Mouse (Mus musculus): Measurements from ENCODE around the gene Rps12. TPM values are rescaled to one million over a fixed set of nuclear protein-coding genes. Genes with fewer than 3 reads are reported as not detected.

Gene Rps12
- total and polyA plus RNA-seq, 2 experiments from 2014 or later: 86.0 to 3,021 TPM

DNA sequence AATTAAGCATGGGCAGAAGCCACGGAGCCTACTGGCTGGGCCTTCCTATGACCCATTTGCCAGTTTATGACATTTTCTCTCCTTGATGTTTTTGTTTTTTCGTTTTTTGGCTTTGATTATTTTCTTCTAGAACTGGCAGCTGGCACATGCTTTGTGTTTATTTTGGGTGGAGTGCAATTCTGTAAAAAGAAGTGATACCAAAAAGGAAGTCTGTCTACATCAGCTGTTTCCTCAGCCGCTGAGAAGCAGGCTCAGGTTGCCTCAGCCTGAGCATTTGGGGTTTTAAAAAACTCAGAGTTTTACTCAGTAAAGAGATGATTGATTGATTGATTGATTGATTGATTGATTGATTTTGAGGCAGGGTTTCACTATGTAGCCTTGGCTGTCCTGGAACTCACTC lies 15.8 kb upstream of the Rps12 start:
- DNase-seq (ENCODE audit: low spot score) (no peak), ATAC-seq (ENCODE audit: insufficient read depth, low read depth) (no peak)
- Histone ChIP-seq H3K4me2 (ENCODE audit: low read depth, low read length) (no peak overlapping the region), H3K27me3 (ENCODE audit: control insufficient read depth, insufficient read depth, low read length) (no peaks in the 10 kb centered on the region), H3K4me1 (ENCODE audit: control insufficient read depth, insufficient read depth) (no peaks in the 10 kb centered on the region), H3K9me3 (replicated peaks; ENCODE audit: control insufficient read depth, low read length) (no peaks in the 10 kb centered on the region), H3K9ac (replicated peaks; ENCODE audit: low read depth, low read length) (no peak overlapping the region), H3K27ac (ENCODE audit: low read depth) (no peak overlapping the region), H3K36me3 (replicated peaks; ENCODE audit: control insufficient read depth, insufficient read depth, low read length) (peaks cover 32% of the 10 kb centered on the region), H3K4me3 (ENCODE audit: low read depth, low read length) (no peak overlapping the region)
- 41% methylated on average over 3 of the region's 3 CpGs for WGBS
- no peak for TF ChIP-seq CTCF (IDR thresholded peaks at IDR 0.05; ENCODE audit: low read depth)
- no peak for TF ChIP-seq EP300 (IDR thresholded peaks at IDR 0.05; ENCODE audit: low read depth)

GRCm38 (mm10) chr10:23799933-23800332 lies 12.9 kb upstream of the Rps12 start:
- no peak for TF ChIP-seq CTCF (IDR thresholded peaks at IDR 0.05; ENCODE audit: low read depth)
- no peak overlapping the region for H3K4me2 ChIP-seq (ENCODE audit: low read depth, low read length)
- DNase-seq (ENCODE audit: low spot score): no peak
- H3K9me3 ChIP-seq (replicated peaks; ENCODE audit: control insufficient read depth, low read length): no peaks in the 10 kb centered on the region
- peaks cover 26% of the 10 kb centered on the region for H3K36me3 ChIP-seq (replicated peaks; ENCODE audit: control insufficient read depth, insufficient read depth, low read length)
- WGBS: 65% methylated on average over 3 of the region's 3 CpGs
- H3K9ac ChIP-seq (replicated peaks; ENCODE audit: low read depth, low read length): no peak overlapping the region
- no peak overlapping the region for H3K27ac ChIP-seq (ENCODE audit: low read depth)
- H3K4me3 ChIP-seq (ENCODE audit: low read depth, low read length): no peak overlapping the region
- H3K4me1 ChIP-seq (ENCODE audit: control insufficient read depth, insufficient read depth): no peaks in the 10 kb centered on the region
- H3K27me3 ChIP-seq (ENCODE audit: control insufficient read depth, insufficient read depth, low read length): no peaks in the 10 kb centered on the region
- ATAC-seq (ENCODE audit: insufficient read depth, low read depth): no peak

GRCm38 (mm10) chr10:23798142-23798541 lies 11.1 kb upstream of the Rps12 start:
- no peaks in the 10 kb centered on the region for H3K27me3 ChIP-seq (ENCODE audit: control insufficient read depth, insufficient read depth, low read length)
- DNase-seq (ENCODE audit: low spot score) (no peak), ATAC-seq (ENCODE audit: insufficient read depth, low read depth) (no peak)
- peaks cover 19% of the 10 kb centered on the region for H3K36me3 ChIP-seq (replicated peaks; ENCODE audit: control insufficient read depth, insufficient read depth, low read length)
- H3K4me3 ChIP-seq (ENCODE audit: low read depth, low read length): no peak overlapping the region
- no peak for TF ChIP-seq CTCF (IDR thresholded peaks at IDR 0.05; ENCODE audit: low read depth)
- H3K4me1 ChIP-seq (ENCODE audit: control insufficient read depth, insufficient read depth): no peaks in the 10 kb centered on the region
- H3K9ac ChIP-seq (replicated peaks; ENCODE audit: low read depth, low read length): no peak overlapping the region
- H3K4me2 ChIP-seq (ENCODE audit: low read depth, low read length): no peak overlapping the region
- no peak overlapping the region for H3K27ac ChIP-seq (ENCODE audit: low read depth)
- no peaks in the 10 kb centered on the region for H3K9me3 ChIP-seq (replicated peaks; ENCODE audit: control insufficient read depth, low read length)
- WGBS: 88% methylated on average over 1 of the region's 1 CpGs

DNA sequence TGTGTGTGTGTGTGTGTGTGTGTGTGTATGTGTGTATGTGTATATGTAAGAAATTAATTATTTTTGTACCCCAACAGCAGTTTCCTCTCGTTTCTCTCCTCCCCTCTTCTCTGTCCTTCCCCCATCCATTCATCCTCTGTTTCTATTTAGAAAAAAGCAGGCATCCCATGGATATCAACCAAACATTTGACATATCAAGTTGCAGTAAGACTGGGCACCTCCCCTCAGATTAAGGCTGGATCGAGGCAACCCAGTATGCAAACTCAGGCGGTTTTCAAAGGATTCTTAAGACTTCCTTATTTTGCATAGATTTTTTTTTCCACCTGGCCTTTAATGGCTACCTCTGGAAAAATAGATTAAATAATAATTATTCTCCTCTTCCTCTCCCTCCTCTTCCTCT lies 10.5 kb upstream of the Rps12 start:
- ATAC-seq (ENCODE audit: insufficient read depth, low read depth): no peak
- no peak overlapping the region for H3K9ac ChIP-seq (replicated peaks; ENCODE audit: low read depth, low read length)
- 41% methylated on average over 3 of the region's 3 CpGs for WGBS

DNA sequence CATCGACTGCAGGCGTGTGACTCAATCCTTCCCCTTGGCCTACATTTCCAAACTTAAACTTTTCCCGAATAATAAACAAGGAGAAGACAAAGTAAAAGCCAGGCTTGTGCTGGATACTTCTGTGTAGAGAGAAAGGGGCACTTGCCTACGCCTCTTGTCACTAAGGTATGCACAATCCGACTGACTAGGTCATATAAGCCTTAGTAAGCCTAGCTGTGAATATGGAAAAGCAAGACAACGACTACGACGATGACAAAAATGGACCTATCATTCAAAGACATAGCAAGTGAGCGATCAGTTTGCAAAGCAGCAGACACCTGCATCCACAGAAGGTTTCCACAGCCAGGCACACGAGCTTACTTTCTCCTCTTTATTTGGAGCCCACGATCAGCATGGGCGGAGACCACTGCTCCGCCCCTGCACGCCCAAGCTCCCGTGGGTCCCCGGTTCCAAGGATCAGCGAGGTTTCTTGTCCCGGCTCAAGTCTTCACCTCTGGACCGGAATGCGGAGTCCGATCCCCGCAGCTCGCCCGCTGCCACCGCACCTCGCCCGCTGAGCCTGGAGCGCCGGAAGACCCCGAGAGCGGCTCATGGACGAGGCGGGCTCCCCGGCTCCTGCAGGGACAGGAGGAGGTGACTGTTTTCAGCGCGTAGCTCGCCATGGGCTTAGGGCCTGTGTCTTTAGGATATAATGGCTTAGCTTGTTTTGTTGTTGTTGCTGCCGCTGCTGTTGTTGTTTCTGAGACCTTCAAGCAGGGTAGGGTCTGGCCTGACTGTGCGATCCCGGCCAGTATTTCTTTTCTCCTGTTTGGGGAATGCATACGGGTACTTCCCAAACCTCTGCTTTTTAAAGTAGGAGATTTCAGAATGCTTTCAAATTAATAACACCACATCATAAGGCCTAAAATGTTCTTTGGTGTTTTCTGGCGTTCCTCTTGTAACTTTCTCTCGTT lies 9.8 kb upstream of the Rps12 start, which contains the start of gene Slc18b1:
Gene Slc18b1, plus strand, starts transcription at position 436 of the 953 bp plus-strand sequence.
- Histone ChIP-seq H3K27ac (ENCODE audit: low read depth) (peak within 1 kb of the TSS; percentile 57), H3K36me3 (replicated peaks; ENCODE audit: control insufficient read depth, insufficient read depth, low read length) (0 out of 2 replicates have a peak, but pooled peaks cover 10% of the 10 kb centered on the region), H3K9ac (replicated peaks; ENCODE audit: low read depth, low read length) (peak within 1 kb of the TSS; percentile 87), H3K4me3 (ENCODE audit: low read depth, low read length) (peak within 1 kb of the TSS; percentile 81), H3K4me2 (ENCODE audit: low read depth, low read length) (peak within 1 kb of the TSS; percentile 82), H3K4me1 (ENCODE audit: control insufficient read depth, insufficient read depth) (no peaks in the 10 kb centered on the region), H3K27me3 (ENCODE audit: control insufficient read depth, insufficient read depth, low read length) (no peaks in the 10 kb centered on the region), H3K9me3 (replicated peaks; ENCODE audit: control insufficient read depth, low read length) (no peaks in the 10 kb centered on the region)
- DNase-seq (ENCODE audit: low spot score): no peak
- ATAC-seq (ENCODE audit: insufficient read depth, low read depth): peak; percentile 63
- TF ChIP-seq CTCF (IDR thresholded peaks at IDR 0.05; ENCODE audit: low read depth) (no peak), EP300 (IDR thresholded peaks at IDR 0.05; ENCODE audit: low read depth) (no peak)
- WGBS: 4% methylated on average over 43 of the region's 43 CpGs

More for the DNA sequence above, 10.5 kb upstream of the Rps12 start:
- H3K36me3 ChIP-seq (replicated peaks; ENCODE audit: control insufficient read depth, insufficient read depth, low read length): peaks cover 18% of the 10 kb centered on the region
- no peak for DNase-seq (ENCODE audit: low spot score)
- no peaks in the 10 kb centered on the region for H3K9me3 ChIP-seq (replicated peaks; ENCODE audit: control insufficient read depth, low read length)
- no peak for TF ChIP-seq CTCF (IDR thresholded peaks at IDR 0.05; ENCODE audit: low read depth)
- no peak for TF ChIP-seq EP300 (IDR thresholded peaks at IDR 0.05; ENCODE audit: low read depth)
- peak overlapping the region; percentile 82 for H3K4me2 ChIP-seq (ENCODE audit: low read depth, low read length)
- H3K4me3 ChIP-seq (ENCODE audit: low read depth, low read length): peak overlapping the region; percentile 81; the same call in 1 of the 2 replicates
- H3K27ac ChIP-seq (ENCODE audit: low read depth): no peak overlapping the region
- no peaks in the 10 kb centered on the region for H3K4me1 ChIP-seq (ENCODE audit: control insufficient read depth, insufficient read depth)
- H3K27me3 ChIP-seq (ENCODE audit: control insufficient read depth, insufficient read depth, low read length): no peaks in the 10 kb centered on the region
